Mouse (Mus musculus) urinary bladder, postnatal 14 days (tissue): ENCODE data around the gene Mybbp1a.

Source experiments
- DNase-seq: peaks from one replicate; pipeline ENCODE4 v3.0.0; 2021; ENCODE audit warnings: low spot score

The Mybbp1a gene

DNA sequence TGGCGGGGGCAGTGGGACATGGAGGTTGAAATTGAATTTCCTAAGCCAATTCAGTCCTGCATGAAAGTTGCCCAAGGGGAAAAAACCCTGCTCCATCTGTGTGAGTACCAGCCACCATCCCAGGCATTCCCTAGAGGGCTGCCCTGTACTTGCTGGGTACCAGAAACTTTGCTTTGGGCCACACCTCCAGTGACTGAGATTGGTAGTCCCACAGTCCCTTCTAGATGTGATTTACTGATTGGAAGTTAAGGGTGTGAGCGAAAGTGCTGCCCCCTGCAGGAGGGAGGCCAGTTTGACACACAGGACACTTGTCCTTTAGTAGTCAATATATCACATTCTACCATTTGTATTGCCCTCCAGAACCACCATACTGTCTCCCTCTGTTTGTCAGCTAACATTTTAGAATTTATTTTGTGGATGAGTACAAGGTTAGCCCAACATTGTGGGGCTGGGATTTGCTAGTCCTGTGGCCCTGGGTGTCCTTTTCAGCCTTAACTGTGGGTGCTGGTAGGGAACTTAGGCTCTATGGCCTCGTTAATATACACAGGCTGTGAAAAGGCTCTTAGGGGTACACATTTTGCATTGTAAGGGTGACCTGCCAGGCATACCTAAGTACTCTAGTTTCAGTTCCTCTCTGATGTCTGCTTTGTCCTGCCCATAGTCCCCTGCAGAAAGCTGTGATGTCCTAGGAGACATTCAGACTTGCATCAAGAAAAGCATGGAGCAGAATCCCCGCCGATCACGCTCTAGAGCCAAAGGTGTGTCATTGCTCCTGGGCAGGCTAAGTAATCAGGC is 5.4 kb downstream of the Mybbp1a start:
- DNase-seq = no peak

DNA sequence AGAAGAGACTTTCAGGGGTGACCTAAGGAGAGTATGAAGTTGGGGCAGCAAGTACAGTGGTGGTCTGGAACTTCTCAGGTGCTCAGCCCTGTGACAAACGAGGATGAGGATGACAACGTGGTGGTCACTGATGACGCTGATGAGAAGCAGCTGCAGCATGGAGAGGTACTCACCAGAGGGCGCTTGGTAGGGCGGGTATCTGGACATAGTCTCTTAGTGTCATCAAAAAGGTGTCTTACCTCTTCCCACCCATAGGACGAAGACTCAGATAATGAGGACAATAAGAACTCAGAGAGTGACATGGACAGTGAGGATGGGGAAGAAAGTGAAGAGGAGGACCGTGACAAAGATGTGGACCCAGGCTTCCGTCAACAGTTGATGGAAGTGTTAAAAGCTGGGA is 6.3 kb downstream of the Mybbp1a start:
- no peak for DNase-seq

DNA sequence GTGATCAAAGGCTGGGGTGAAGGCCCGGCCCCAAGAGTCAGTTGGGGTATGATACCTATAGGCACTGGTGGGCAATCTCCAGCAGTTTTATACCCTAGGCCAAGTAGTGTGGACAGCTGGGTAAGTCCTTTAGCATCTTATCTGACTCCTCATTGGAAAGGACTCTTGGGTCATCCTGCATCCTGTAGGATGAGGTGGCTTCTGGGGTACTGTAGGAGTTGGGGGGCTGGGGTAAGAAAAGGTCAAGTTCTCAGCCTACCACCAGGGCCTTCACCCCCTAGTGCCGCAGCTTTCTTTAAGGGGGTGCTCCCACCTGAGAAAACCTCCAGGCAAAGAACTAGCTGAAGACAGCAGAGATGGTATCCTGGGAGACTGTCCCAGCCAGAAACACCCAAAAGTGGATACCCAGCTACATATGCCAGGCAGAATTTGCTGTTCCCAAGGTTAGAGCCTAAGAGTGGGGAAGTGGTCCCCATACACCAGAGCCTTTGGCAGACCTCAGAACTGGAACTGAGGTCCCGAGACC is 11.0 kb downstream of the Mybbp1a start:
- no peak for DNase-seq

DNA sequence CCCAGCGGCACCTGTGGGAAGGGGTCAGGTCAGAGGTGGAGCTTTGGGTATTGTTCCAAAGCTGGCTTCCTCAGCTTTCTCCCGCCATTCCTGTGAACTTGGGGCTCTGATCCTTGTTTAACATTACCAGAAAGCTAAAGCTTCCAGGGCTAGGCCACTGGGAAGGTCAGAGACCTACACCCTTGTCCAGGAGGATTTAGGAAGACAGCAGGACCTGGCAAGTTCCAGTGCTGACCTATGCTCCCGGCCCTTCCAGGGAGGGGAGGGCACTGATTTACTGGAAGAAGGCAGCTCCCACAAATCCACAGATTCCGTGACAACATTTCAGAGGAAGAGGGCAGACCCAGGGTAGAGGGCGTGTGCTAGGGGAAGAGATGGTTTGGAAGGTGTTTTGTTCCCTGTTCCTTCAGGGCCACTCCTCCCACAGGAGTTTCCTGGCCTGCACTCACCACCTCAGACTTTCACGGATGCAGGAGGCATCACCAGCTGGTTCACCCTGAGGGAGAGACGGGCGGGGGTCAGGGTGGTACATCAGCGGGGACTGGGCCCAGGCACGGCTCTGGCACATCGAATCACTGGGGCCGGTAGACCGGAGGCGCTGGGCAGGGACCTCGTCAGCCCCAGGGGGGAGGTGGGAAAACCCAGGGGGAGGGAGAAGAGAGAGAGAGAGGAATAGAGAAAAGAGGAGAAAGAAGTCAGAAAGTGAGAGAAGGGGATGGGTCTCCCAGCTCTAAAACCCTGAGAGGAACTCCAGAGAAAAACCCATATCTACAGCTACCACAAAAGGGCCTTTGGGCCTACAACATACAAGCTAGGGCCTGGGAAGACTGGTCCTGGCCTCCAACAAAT is 12.2 kb downstream of the Mybbp1a start:
- DNase-seq = no peak

DNA sequence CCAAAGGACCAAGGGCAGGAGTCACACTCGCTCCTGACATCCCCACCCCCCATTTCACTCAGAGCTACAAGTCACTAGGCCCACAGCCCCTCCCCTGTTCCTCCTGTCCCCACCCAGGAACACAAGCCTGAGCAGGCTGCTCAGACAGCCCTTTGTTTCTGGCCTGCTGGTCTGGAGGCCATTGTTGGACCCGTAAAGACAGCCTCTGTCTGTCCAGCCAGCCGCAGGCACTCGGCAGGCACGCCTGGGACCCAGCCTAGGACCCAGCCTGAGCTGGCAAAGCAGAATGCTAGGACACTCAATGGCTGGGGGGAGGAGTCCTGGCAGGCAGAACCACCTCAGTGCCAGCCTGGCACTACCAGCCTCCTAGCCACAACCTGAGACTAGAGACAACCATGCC is 14.5 kb downstream of the Mybbp1a start:
- DNase-seq = no peak

DNA sequence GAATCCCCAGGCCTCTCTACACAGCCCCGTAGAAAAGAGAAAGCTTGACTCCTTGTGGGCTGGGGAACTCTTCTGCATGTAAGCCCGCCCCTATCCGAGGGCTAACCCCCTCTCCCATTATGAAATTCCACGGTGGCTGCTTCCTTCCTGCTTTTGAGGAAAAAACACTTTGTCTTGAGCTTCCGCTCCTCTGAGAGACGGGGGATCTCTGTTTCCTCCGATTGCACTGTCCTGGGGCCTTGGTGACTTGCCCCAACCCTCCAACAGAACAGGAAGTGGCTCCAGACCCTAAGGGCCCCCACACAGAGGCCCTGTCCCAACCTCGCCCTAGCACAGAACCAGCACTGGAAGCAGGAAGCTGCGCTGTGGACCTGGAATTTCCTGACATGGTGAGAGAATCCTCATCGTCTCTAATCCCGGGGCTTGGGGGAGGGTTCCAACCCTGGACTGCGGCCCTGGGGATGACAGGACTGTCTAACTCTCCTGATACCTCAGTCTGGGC is 16.9 kb downstream of the Mybbp1a start:
- no peak for DNase-seq

DNA sequence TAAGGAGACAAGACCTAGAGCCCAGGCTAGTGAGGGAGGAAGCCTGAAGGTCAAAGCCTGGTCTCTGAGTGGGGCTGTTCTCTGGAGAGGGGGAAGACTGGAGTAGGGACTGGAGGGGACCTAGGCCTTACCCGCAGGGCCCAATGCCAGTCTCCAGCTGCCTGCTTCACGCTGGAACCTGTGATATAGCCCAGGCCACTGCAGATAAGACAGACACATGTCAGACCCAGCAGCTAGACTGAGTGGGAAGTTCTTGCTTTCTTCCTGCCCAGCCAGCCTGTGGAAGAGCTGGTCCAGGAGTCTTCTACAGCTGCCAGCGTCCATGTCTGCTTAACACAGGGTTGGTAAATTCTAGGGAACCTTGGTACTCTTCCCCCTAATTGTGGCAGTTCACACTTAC is 17.3 kb downstream of the Mybbp1a start:
- no peak for DNase-seq

DNA sequence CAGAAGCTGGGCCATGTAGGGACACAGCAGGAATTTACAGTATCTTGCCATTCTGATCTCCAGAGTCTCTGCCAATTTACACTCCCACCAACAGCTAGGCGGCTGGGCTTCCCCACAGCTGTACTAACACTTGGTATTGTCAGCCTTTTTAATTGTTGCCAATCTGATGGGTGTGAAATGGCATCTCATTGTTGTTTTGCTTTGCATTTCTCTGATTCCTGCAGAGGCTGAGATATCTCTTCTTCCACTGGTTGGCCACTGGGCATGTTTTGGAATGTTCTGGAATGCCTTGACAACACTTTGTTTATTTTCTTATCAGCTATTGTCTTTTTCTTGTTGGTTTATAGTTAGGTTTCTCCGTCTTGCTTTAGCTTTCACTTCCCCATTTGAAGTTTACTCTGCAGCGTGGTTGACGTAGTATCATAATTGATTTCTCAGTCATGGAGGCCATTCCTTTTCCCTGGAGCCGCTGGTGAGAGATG is 20.4 kb downstream of the Mybbp1a start:
- no peak for DNase-seq

DNA sequence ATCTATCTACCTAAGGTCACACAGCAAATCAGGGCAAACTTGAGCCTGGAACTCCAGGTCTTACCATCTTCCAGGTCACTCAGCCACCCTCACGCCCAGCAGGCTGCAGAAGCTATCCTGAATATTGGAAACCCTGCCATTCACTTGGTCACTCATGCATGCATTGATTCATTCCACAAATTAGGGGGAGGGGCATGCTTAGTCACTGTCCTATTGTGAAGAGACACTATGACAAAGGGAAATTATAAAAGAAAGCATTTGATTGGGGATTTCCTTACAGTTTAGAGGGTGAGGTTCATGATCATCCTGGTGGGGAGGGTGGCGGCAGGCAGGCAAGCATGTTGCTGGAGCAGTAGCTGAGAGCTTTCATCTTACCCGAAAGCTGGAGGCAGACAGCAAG is 23.7 kb downstream of the Mybbp1a start:
- DNase-seq = no peak

DNA sequence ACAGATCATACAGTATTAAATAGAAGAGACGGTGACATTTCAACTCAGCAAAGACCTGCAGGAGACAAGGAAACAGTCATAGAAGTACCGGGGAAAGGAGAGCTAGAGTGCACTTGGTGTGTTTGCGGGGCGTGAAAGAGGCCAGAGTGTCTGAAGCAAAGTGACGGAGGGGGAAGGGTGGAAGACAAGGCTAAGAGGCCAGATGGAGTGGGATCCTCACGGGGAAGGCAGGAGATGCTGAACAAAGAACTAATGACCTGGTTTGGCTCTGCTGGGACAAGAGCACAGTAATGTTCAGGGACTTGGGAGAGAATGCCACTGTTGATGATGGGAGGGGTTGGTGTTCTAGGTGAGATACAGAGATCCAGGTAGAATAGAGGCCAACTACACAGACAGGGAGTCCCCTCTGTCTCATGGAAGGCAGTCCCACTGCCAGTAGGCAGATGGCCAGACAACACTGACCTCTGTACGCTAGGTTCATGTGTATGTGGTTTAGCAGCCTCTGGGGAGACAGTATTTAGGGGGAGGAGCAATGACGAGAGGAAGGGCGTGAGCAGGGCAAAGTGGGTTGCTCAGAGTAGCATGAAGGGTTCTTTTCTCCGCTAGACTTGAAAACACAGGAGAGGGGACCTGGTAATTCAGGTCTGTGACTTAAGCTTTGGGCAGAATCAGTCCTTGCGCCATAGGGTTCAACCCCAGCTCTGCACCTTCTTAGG is 25.0 kb downstream of the Mybbp1a start:
- DNase-seq = no peak

DNA sequence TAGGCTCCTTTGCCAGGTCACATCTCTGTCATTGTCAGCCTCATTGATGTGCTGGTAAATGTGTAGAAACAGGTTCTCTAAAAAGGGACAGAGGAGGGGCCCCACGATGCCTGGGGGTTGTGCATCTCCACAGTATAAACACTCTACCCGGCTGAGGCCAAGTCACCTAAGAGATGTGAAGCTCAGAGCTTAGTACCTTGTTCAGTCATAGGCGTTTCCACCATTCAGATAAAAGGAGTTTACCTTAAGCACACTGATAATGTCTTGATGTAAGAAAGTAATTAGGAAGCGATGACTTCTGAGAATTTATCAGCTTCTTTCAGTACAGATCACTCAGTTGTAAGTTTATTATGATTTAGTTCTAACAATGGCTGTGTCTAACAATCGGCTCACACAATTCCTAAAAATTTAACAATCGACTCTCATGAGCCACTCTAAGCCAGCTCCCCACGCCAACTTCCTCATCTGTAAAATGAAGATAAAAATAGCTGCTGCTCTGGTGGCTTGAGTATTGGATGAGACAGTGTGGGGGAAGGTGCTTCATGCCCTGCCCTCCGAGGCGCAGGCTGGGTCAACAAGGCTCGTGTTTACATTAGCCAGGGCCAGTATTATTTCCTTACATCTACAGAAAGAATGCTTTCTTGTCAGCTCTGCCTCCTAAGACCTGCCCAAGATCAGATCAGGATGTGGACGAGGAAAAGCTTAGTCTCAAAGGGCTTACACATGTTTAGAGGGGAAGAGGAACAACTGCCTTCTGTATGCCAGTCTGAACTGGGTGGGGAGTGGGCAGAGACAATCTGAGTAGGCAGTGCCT is 25.7 kb downstream of the Mybbp1a start:
- DNase-seq = peak; percentile 49

DNA sequence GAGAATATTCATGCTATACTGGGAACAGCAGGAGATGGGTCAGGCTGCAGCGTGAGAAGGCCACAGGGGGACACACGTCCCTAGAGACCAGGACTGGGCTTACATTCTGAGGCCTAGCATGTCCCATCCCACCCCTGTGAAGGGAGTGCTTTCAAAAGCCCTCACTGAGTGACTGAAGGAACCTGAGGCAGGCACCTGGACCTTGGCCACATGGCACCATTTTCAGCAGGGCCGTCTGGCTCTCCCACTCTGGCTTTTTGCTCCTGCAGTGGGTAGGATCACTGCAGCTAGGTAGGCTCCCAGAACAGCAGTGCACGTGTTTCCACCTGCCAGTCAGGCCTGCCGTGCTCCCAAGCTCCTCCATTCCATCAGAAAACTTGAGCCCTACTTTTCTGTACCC is 27.4 kb downstream of the Mybbp1a start:
- no peak for DNase-seq

DNA sequence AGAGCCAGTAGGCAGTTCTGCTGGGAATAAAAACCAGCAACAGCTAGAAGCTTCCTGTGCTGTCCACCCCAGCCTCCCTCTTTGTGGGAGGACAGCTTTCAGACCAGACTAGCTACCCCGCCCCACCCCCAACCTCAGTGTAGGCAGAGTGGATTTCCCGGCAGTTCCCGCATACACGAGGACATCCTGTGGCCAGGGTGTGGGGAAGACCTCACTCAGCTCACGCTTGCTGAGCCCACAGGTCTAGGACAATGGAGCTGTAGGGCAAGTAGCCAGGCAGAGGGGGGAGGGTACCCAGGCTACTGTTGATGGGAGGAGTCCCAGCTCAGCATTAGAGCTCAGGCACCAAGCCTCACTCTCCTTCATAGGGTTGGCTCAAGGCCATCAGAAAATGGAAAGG is 28.1 kb downstream of the Mybbp1a start:
- DNase-seq = peak; percentile 53

DNA sequence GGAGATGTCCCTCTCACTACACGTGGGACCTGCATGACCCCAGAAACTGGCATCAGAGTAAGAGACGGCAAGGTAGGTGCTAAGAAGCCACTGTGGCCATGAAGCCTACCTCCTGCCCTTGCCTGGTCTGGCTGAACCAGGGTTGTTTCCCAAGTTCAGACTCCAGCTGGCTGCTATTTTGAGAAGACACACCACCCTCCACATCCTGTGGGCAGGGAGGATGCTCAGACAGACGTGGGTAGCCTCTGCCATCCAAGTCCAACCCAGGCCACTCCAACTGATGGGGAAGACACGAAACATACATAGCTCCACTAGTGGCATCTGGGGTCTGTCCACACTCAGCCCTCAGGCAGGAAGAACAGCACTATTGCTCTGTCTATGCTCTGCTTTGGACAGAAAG is 28.8 kb downstream of the Mybbp1a start:
- no peak for DNase-seq

DNA sequence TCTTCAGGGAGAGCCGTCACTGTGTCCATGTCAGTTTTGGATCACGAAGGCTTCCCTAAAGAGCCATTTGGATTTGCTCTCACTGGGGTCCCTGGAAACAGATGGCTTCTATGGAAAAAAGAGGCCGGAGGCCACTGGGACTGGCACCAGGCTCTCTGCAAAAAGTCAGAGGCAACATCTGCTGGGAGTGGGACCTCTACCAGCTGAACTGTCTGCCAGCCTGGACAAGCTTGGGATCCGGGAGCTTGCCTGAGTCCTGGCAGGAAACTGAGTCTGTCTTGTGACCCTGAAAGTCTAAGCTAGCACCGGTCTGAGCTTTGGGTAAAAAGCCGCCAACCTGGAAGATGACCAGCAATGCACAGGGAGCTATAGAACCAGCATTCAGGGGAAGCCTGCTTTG is 30.2 kb downstream of the Mybbp1a start:
- DNase-seq = no peak

DNA sequence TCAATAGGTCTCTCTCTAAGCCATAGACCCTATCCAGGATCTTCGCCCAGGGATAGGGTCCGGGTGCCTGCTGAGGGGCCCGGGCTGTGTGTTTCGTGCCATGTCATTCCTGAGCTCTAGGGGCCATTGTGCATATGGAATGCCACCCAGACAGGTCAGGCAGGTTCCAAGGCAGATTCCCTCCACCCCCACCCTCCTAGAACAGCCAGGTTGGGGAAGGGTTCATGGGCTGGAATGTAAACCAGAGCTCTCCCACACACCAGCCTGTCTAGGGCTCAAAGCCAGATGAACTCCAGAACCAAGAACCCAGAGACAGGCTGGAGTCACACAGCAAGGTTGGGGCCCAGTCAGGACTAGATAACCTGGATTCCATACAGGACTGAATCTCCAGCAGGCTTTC is 32.4 kb downstream of the Mybbp1a start:
- peak; percentile 58 for DNase-seq

DNA sequence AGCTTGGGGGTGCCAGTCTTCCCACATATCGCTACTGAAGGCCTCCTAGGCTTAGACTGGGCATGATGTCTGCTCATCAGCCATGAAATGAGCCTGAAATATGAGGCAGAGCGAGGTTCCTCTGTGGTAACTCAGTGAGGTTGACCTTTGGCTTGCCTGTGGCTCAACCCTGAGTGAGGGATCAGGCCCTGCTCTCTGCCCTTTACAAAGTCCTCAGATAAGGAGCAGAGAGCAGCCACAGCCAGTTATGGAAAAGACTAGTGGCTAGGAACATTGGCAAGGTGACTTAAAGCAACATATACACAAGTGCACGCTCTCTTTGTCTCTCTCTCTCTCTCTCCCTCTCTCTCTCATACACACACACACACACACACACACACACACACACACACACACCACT is 33.8 kb downstream of the Mybbp1a start:
- no peak for DNase-seq

DNA sequence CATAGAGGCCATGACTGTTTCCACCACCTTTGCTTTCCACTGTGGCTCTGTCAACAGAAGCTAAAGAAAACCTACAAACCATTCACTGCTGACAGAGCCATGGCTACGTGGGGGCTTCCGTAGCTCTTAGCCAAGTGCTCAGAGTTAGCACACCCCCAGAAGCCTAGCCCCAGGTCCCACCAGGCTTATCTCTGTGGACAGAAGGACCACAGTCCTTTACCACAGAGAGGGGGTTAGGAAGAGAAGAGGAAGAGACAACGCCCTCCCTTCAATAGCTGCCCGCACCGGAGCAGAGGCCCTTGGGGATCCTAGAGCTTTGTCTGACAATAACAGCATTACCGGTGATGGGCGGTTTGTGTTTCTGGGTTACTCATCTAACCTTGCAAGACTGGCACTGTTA is 34.3 kb downstream of the Mybbp1a start:
- DNase-seq = no peak

DNA sequence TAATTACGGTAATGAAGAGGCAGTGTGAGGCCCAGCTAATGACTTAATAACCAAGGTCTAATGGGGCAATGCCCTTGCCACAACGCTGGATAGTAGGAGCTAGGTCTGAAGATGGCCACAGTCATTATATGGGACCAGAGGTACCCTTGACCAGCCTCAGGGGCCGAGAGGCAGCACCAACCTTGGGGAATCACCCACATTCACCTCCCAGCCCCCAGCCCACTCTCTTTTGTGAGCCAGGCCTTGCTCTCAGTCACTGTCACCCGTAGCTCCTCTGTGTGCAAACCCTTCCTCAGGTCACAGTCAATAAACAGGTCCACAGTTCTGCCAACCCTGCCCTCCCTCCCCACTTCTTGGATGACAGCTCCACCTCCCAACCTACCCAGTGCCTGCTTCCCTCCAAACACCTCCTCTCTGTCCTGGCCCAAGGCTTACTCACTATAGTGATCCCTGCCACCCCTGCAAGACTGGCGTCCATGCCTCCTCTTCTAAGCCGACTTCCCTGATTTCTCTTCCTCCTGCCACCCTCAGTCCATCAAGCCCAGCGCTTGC is 35.0 kb downstream of the Mybbp1a start:
- no peak for DNase-seq

DNA sequence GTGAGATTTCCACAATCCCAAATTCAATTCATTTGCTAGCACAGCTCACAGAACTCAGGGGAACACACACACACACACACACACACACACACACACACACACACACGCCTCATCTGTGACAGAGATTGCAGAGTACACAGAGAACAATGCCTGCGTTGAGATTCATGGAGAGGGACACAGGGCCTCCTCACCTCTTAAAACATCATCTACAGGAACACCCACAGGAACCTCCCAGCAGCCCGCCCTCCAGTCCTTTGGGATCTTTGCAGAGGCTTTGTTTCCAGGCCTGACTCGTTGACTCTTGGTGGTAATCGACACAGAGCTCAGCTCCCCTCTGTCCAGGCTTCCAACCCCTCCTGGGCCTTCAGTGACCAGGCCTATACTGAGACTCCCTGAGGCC is 36.0 kb downstream of the Mybbp1a start:
- no peak for DNase-seq

DNA sequence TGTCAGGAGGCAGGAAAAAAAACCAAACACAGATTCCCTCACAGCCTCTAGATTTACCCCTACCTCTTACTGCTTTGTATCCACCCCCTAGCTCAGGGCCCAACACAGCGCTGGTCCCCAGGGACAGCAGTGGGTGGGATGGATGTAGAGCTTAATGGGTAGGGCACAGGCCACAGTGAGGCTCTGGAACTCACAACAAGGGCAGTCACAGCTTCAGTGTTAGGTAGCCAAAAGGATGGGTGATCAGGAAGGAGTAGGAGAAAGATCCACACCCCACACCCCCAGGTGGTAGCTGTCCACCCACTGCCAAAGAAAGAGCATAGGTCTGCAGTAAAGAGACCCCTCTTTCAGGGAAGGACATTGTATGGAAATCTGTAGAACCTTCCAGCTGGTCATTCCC is 36.5 kb downstream of the Mybbp1a start:
- DNase-seq = no peak
